Mouse (Mus musculus) kidney, adult 2 months (tissue): ENCODE measurements around the gene Tbx6.

Source experiments
- CTCF ChIP-seq: fragments of 200-500 bp; conservative IDR thresholded peaks from 2 replicates; pipeline ENCODE4 v1.5.1; 2011; ENCODE audit warnings: low read depth, mild to moderate bottlenecking, control low read depth, low read length, moderate library complexity, mixed read lengths; ENCODE audit not compliant: insufficient read depth, insufficient read length
- POLR2A ChIP-seq: fragments of 200-500 bp; IDR thresholded peaks from one replicate; pipeline ENCODE4 v1.6.1; 2011; ENCODE audit warnings: low read depth, low read length, control low read depth

GRCm38 (mm10) chr7:126776598-126777057 lies 4.7 kb upstream of the Tbx6 start, which contains the start of gene Ypel3:
- TF ChIP-seq CTCF (no peak), POLR2A (peak; percentile 56)
